Mouse (Mus musculus) gastrocnemius, adult 2 months (tissue): ENCODE data around the gene Tas2r137. TPM values are rescaled to one million over a fixed set of nuclear protein-coding genes. Genes with fewer than 3 reads are reported as not detected.

Experiments
- DNase-seq: peaks from one replicate; pipeline ENCODE4 v3.0.0; 2022
- H3K27ac ChIP-seq: fragments of 200-600 bp; 2 replicates; pipeline ENCODE4 v1.8.1; 2022; ENCODE audit warnings: mild to moderate bottlenecking
- H3K4me3 ChIP-seq: fragments of 200-600 bp; 2 replicates; pipeline ENCODE4 v1.8.1; 2022; ENCODE audit warnings: mild to moderate bottlenecking, moderate library complexity
- CTCF ChIP-seq: fragments of 200-600 bp; IDR thresholded peaks from 2 replicates; pipeline ENCODE4 v1.8.1; 2022; ENCODE audit warnings: antibody characterized with exemption, mild to moderate bottlenecking, moderate library complexity
- intact Hi-C: fragments of 180-260 bp; cut with DNase I; formaldehyde crosslinking; loops from one replicate; pipeline ENCODE4 v1.15.1; 2025
- total RNA-seq, 2 experiments: library from RNA; stranded (reverse); gene quantifications; 2 replicates each; pipeline ENCODE4 v1.2.3; 2021

Tas2r137 gene
- total RNA-seq, 2 experiments from 2014 or later = not detected

DNA sequence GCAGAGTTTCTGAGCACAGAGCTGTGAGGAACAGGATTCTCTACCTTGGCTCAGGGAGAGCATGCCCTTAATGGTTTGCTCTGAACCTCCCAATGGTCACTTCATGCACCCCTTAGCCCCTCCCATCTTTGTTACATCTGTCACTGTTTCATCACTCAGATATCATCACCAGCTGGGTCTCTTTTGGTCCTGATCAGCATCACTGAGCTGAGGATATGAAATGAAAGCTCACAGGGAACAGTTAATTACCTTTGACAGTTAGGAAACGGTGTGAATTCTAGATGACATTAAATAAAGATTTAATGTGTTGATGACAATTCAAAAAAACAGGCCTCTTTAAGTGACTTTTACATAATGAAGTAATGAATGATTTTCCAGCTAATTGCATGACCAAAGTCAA is 28.4 kb downstream of the Tas2r137 start, which contains the start of gene Prss37:
TSS of gene Prss37 (minus strand) at position 101 of the 400 bp plus-strand sequence.
- no peak for TF ChIP-seq CTCF
- intact Hi-C loops = no loop called here
- Histone ChIP-seq H3K4me3 (no peak within 1 kb of the TSS), H3K27ac (no peak within 1 kb of the TSS)
- no peak for DNase-seq

Other genes with a start within 250 kb of the Tas2r137 start
- gene Agk, start 166.1 kb upstream of the Tas2r137 start, total RNA-seq = 1 to 10 TPM; 5.5 to 9.0 TPM
- 1 to 10 TPM in 1 of 2 experiments, under 1 TPM in 1; 0.98 to 1.2 TPM for gene E330009J07Rik, start 55.1 kb upstream of the Tas2r137 start, total RNA-seq
- gene Wee2, start 52.1 kb upstream of the Tas2r137 start, total RNA-seq = not detected
- gene Ssbp1, start 19.9 kb upstream of the Tas2r137 start, total RNA-seq = 10 to 100 TPM; 24.7 to 29.6 TPM
- not detected for gene Tas2r108, start 2.3 kb downstream of the Tas2r137 start, total RNA-seq
- gene Prss37, start 28.3 kb downstream of the Tas2r137 start, total RNA-seq = not detected
- not detected for gene Olfr461, start 63.8 kb downstream of the Tas2r137 start, total RNA-seq
- gene Olfr460, start 78.3 kb downstream of the Tas2r137 start, total RNA-seq = not detected
- gene Clec5a, start 94.6 kb downstream of the Tas2r137 start, total RNA-seq = under 1 TPM; 0.13 to 0.17 TPM
- not detected for gene Tas2r138, start 122.1 kb downstream of the Tas2r137 start, total RNA-seq
- gene Mgam, start 137.6 kb downstream of the Tas2r137 start, total RNA-seq = 1 to 10 TPM in 1 of 2 experiments, not detected in 1; 1.1 TPM